Mouse (Mus musculus) CD8-positive naive resting alpha-beta T cell, adult 2 months (primary cell): ENCODE results near the gene Erbb2.

ENCODE experiments used
- DNase-seq, 2 experiments: peaks; one replicate each; pipeline ENCODE4 v3.0.0; 2022; ENCODE audit warnings: low read depth in 2 of 2, low spot score in 2 of 2

Erbb2 gene

DNA sequence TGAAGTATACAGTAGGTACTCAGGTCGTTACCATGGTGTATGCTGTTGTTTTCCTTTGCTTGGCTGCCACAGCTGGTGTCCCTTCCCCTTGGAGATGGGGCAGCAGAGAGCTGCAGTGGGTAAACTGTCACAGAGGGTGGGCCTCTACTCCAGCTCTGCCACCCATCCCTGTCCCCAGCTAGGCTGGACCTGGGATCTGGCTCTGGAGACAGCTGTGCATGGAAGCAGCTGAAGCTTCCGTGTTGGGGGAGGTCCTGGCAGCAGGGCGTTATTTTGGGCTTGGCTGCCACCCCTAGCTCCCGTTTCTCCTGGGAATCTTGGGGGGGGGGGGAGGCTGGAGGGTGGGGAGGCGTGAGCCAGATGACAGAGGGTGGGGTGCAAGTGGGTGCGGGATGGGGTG lies 6.0 kb downstream of the Erbb2 start:
- no peak for DNase-seq

GRCm38 (mm10) chr11:98418939-98419547 lies 6.8 kb downstream of the Erbb2 start:
- DNase-seq: no peak

DNA sequence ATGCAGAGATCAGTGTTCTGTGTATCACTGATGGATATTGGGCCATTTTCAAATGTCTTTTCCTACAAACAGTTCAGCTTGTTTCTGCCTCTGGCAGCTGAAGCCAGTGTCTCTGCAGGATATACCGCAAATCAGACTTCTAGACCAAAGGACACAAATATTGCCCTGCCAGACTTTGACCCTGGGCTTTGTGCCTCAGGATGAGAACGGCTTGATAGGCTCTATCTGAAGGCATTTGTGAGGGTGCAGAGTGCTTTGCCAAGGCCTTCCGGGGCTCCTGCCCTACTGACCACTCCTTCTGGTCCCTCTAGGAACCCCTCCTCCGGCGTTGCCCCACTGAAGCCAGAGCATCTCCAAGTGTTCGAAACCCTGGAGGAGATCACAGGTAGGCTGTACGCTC lies 14.3 kb downstream of the Erbb2 start:
- DNase-seq: no peak

GRCm38 (mm10) chr11:98428436-98428835 lies 16.2 kb downstream of the Erbb2 start:
- no peak for DNase-seq

- no peak for DNase-seq
Observed at GRCm38 (mm10) chr11:98431743-98432502, 19.7 kb downstream of the Erbb2 start.

- no peak for DNase-seq
Observed at GRCm38 (mm10) chr11:98435723-98436122, 23.5 kb downstream of the Erbb2 start.

DNA sequence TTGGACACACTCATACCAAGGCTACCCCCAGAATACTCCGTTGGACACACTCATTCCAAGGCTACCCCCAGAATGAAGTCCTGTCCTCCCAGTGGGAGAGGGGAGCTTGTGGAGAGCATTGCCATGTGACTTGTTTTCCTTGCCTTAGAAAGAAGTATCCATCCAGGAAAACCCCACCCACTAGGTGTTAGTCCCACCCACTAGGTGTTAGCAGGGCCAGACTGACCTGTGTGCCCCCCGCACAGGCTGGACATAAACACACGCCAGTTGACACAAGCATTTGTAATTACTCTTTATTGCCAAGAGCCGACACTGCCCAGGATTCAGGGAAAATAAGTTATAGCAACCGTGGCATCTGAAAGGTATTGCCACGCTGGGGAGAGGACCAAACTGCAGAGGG lies 25.2 kb downstream of the Erbb2 start:
- DNase-seq: no peak

DNA sequence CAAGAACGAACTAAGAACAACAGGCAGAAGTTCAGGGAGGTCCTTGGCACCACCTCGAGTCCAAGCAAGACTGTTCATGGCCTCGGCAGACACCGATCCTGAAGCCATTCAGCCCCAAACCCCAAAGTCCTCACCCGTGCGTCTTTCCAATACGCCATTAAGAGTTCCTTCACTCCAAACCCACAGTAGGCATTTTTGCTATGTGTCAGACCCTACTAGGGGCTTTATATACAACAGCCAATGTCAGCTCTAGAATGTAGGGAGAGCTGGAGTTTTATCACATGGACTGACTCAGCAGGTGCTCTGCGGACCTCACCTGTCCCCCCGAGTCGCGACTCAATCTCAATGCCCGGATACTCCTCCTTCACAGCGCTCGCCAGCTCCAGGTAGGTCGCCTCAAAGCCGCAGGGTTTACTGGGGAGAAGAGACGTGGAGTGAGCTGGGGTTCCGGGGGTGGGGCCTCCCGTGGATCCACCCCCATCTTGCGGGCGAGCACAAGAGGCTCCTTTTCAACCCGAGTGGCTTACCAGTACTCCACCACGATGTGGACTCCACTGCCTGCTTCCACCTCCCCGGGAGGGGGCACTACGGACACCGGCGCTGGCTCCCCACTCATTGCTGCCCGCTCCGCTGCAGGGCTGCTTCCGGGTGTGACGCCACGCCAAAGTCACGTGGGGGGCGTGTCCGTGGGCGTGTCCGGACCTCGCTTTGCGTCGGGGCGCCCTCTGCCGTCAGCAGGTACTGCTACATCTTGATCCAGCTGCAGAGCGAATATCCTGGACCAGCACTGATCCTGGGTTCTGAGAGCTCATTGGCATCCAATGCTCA lies 26.3 kb downstream of the Erbb2 start, which contains the start of gene Mien1:
TSS of gene Mien1 (minus strand) at position 661 of the 828 bp plus-strand sequence.
- DNase-seq: peak; percentile 97 to 98

DNA sequence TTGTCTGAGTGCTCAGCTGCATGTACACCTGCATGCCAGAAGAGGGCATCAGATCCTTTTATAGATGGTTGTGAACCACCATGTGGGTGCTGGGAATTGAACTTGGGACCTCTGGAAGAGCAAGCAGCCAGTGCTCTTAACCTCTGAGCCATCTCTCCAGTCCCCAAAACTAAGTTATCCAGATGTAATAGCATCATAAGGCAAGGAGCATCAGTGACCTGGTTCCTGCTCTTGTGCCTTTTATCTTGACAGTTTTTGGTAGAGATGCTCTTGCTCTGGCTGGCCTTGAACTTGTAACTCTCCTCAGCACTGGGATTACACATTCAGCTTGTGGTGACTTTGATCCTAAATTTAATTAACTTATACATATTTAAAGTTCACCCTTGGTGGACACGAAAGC lies 31.4 kb downstream of the Erbb2 start:
- DNase-seq: no peak

- DNase-seq: no peak
Observed at GRCm38 (mm10) chr11:98445238-98445637, 33.0 kb downstream of the Erbb2 start.

GRCm38 (mm10) chr11:98445679-98446078 lies 33.4 kb downstream of the Erbb2 start:
- DNase-seq: no peak

GRCm38 (mm10) chr11:98446213-98446561 lies 33.9 kb downstream of the Erbb2 start, which contains the start of gene Grb7:
Grb7 (plus strand) TSS chr11:98446394.
- no peak for DNase-seq

DNA sequence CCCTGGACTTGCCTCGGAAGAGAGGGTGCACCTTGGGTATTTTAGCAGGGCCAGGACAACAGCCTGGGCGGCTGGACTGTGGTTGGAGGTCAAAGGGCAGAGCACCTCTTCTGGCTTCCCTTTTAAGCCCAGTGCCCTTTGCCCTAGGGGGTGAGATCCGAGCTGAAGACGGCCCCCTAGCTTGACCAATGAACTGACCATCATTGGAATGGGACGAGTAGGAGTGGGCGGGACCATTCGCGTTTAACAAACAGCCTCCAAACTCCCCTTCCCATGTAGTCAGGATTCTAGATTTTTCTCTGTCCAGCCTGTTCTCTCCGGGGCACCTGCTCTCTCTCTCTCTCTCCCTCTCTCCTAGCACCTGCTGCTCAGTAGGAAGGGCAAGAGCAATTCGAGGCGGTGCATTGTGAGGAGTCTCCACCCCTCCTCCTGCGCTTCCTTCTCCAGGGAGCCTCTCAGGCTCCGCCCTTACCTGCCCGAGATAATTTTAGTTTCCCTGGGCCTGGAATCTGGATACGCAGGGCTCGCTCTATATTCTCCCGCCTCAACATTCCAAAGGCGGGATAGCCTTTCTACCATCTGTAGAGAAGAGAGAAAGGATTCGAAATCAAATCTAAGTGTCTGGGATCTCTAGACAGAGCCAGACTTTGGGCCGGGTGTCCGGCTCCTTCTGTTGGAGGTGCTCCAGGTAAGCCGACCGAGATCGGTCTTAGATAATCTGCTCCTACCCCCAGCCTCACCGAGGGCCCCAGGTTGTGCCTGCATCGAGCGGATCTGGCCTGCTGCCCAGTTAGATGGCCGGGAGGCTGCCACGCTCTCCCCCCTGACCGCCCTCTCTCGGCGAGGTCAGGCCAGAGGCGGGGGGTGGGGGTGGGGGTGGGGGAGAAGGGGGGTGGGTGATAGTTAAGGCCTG lies 34.5 kb downstream of the Erbb2 start:
- DNase-seq: no peak

GRCm38 (mm10) chr11:98447475-98447834 lies 35.2 kb downstream of the Erbb2 start:
- DNase-seq: no peak

DNA sequence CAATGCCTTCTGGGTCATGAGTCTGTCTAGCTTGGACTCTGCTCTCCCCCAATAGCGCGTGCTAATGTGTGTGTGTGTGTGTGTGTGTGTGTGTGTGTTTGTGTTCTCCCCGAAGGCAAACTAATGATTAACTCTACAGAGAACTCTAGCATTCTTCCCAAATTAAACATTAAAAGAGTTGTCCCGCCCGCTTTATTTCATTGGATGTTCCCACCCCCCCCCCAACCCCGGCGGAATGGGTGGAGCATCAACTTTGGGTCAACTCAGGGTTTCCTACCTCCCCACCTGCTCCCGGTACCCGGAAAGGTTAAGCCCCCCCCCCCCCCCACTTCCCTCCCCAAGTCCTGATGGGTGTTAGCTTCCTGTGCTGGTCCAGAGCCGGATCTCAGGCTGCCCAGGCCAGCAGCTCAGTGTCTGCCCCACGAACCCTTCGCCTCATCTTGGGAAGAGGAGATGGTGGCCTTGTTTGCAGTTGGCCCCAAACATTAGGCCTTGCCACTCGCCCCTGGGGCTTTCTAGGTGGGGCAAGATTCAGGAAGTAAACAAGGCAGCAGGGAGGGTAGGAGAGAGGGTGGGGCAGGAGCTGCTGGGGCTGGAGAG lies 36.0 kb downstream of the Erbb2 start:
- DNase-seq: no peak

DNA sequence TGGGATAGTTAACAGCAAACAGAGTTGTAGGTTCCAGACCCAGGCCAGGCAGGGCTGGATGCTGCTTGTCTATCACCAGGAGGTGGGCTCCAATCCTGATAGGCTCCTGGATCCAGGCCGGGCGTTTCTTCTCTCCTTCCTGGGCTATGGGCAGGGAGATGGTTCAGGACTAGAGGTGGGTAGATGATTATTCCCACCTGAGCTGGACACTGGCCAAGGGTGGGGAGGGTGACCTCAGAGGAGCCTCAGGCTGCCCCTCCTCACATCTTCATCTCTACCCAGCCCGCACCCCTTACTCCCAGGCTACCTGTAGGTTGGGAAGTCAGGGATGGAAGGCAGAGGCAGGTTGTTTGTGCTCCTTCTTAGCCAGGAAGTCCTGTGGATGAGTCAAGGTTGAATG lies 37.1 kb downstream of the Erbb2 start:
- no peak for DNase-seq

DNA sequence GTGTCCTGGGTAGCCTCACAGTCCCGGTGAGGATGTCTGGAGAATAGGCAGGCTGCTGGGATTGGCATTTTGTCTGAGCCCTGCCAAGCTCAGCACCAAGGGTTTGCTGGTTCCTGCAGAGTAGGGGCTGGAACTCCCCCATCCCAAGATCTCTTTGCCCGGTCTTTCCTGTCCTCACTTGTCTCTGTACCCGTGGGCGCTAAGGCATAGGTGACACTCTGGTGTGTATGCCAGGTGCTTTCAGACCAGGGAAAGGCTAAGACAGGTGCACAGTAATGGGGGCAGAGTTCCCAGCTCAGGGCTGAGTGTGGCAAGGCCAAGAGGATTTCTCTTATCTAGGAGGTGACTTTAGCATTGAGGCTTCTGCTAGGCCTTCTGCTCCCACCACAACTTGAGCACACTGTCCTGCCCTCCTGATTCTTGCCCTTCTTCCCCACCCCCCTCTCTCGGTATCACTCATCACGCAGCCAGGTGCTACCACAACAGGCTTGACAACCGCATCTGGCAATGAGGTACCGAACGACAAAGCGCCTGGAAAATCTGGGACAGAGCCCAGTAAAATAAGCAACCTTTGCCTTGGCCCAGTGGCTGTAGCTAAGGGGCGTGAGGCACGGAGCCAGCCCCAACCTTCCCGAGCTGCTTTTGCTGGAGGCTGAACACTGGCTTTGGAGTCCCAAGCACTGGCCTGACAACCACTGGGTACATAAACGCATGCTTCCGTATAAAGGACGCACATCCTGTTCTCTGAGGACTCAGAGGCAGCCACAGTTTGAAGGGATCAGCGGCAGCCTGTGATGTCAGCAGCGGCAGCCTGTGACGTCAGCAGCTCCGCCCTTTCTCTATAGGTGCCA lies 37.9 kb downstream of the Erbb2 start:
- DNase-seq: no peak

- peak in 1 of 2 experiments; percentile 33 for DNase-seq
Observed at GRCm38 (mm10) chr11:98455484-98455883, 43.2 kb downstream of the Erbb2 start.

DNA sequence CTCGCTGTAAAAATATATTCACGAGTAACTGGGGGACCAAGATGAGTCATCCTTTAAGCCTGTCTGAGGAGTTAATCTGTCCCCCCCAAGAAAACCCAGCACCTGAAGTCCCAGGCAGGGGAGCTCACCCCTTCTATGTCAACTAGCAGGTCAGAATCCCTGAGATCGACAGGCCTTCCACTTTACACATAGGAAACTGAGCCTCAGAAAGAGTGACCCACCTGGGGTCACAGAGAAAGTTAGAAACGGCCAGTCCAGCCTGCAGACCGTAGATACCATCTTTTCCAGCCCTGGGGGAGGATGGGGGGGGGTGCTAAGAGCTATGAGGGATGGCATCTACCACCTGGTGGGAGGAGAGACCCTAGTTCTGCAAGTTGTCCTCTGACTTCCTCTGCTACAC lies 44.3 kb downstream of the Erbb2 start:
- no peak for DNase-seq

DNA sequence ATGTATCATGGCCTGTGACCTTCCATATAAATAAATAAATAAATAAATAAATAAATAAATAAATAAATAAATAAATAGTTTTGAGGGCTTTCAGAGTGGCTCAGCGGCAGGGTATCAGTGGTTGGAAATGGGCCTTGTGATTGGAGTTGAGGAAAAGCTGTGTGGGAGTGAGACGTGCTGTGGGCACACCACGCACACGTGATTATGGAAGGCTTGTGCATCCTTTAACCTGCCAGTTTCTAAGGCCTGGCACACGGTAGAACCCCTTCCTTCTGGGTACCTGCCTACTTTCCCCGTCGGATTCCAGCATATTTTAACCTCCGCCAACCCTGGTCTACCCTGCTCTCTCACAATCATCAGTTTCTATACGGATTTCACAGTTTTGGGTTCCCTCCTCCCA lies 44.7 kb downstream of the Erbb2 start:
- no peak for DNase-seq
